Mouse (Mus musculus) natural killer cell, adult 2 months (primary cell): ENCODE results near the gene S100a1.

ENCODE experiments used
- DNase-seq, 2 experiments: peaks; one replicate each; pipeline ENCODE4 v3.0.0; 2022; ENCODE audit warnings: low spot score in 2 of 2

S100a1 gene

GRCm38 (mm10) chr3:90512276-90512675 is 1.9 kb downstream of the S100a1 start:
- DNase-seq = no peak

GRCm38 (mm10) chr3:90509747-90510123 is 4.5 kb downstream of the S100a1 start:
- DNase-seq = no peak

- DNase-seq = peak; percentile 99
These were observed 5.0 kb downstream of the S100a1 start, which contains the start of gene Chtop for GRCm38 (mm10) chr3:90508950-90509746. TSS of gene Chtop (minus strand) at chr3:90509498.

- no peak for DNase-seq
These were observed 5.8 kb downstream of the S100a1 start for GRCm38 (mm10) chr3:90508287-90508949.

GRCm38 (mm10) chr3:90506362-90506761 is 7.8 kb downstream of the S100a1 start:
- DNase-seq = no peak

- no peak for DNase-seq
These were observed 9.0 kb downstream of the S100a1 start for GRCm38 (mm10) chr3:90505216-90505615.

GRCm38 (mm10) chr3:90503444-90503843 is 10.7 kb downstream of the S100a1 start:
- DNase-seq = no peak

GRCm38 (mm10) chr3:90497597-90497996 is 16.6 kb downstream of the S100a1 start:
- no peak for DNase-seq

GRCm38 (mm10) chr3:90495850-90496525 is 18.2 kb downstream of the S100a1 start:
- DNase-seq = no peak

GRCm38 (mm10) chr3:90493831-90494540 is 20.2 kb downstream of the S100a1 start:
- no peak for DNase-seq

- DNase-seq = peak; percentile 49 to 56
These were observed 22.8 kb downstream of the S100a1 start for GRCm38 (mm10) chr3:90491350-90491749.

GRCm38 (mm10) chr3:90490696-90491256 is 23.4 kb downstream of the S100a1 start, which contains the start of gene Snapin:
TSS of gene Snapin (minus strand) at chr3:90491033.
- DNase-seq = peak; percentile 92 to 95

GRCm38 (mm10) chr3:90488576-90488975 is 25.6 kb downstream of the S100a1 start:
- DNase-seq = no peak

GRCm38 (mm10) chr3:90486998-90487397 is 27.2 kb downstream of the S100a1 start:
- no peak for DNase-seq

- peak; percentile 94 to 95 for DNase-seq
These were observed 38.2 kb downstream of the S100a1 start, which contains the start of gene Ilf2 for GRCm38 (mm10) chr3:90475831-90476611. TSS of gene Ilf2 (plus strand) at chr3:90476126.

GRCm38 (mm10) chr3:90475151-90475830 is 38.9 kb downstream of the S100a1 start:
- no peak for DNase-seq

GRCm38 (mm10) chr3:90472213-90472612 is 42.0 kb downstream of the S100a1 start:
- DNase-seq = peak; percentile 67 to 75

- DNase-seq = no peak
These were observed 46.4 kb downstream of the S100a1 start for GRCm38 (mm10) chr3:90467618-90468300.

GRCm38 (mm10) chr3:90466311-90466766 is 47.9 kb downstream of the S100a1 start:
- no peak for DNase-seq
